Mouse (Mus musculus) ovary, postnatal 14 days (tissue): ENCODE data around the gene Ubr2.

Experiments used
- DNase-seq: peaks from one replicate; pipeline ENCODE4 v3.0.0; 2022; ENCODE audit warnings: low spot score

Gene Ubr2

DNA sequence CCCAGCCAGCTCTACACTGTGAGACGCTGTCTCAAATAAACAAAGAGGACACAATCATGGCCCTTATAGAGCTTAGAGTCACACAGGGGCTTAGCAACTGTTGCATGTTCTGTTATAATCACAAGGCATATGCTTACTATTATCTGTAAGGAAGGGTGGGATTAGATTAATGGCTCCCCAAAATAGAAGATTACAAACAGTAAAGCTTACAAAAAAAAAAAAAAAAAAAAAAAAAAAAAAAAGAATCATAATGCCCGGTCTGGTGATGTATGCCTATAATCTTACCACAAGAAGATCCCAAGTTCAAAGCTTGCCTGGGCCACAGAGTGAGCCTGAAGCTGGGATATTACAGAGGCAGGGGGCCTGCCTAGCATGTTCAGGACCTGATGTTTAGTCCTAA lies 130.0 kb downstream of the Ubr2 start:
- no peak for DNase-seq

DNA sequence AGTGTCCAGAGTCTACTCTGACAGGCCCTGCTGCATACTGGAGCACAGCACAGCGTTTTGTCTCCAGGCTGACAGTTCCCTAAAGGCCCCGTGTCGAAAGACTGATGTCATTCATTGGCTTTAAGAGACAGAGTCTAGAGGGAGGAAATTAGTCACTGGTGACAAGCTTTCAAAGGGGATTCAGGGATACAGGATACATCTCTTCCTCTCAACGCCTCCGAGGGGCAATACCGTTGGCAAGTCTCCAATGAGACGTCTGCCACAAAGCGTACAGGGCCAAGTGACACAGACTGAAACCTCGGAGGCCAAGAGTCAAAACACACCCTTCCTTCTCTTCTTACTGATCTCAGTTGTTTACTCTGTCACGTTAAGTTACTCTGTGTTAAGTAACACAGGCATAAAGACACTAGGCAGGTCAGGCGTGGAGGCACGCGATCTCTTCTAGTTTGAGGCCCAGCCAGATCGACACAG lies 130.5 kb downstream of the Ubr2 start:
- DNase-seq, result no peak
